Mouse (Mus musculus) macrophage (primary cell): ENCODE results near the gene Gabbr2. TPM values are rescaled to one million over a fixed set of nuclear protein-coding genes. Genes with fewer than 3 reads are reported as not detected.

Experiments used
- H3K27ac ChIP-seq: fragments of 350-480 bp; formaldehyde crosslinking; 2 replicates; pipeline ENCODE4 v1.9.0; 2021
- H3K36me3 ChIP-seq: fragments of 350-480 bp; formaldehyde crosslinking; 2 replicates; pipeline ENCODE4 v1.9.0; 2021; ENCODE audit errors: inconsistent target
- H3K4me3 ChIP-seq: fragments of 350-480 bp; formaldehyde crosslinking; 2 replicates; pipeline ENCODE4 v1.9.0; 2021; ENCODE audit errors: inconsistent target
- H3K79me2 ChIP-seq: fragments of 350-480 bp; formaldehyde crosslinking; 2 replicates; pipeline ENCODE4 v1.9.0; 2021; ENCODE audit errors: inconsistent target
- WGBS: methylation state at CpG from one replicate; pipeline ENCODE4 v1.1.7; 2026; ENCODE audit warnings: inconsistent platforms; ENCODE audit not compliant: missing documents; 5-methylcytosine and 5-hydroxymethylcytosine counted together
- polyA plus RNA-seq: library from polyadenylated mRNA; stranded (reverse); fragments of 250-400 nt; gene quantifications from 3 replicates; pipeline ENCODE4 v1.2.4, GENCODE M21; 2018; ENCODE audit warnings: inconsistent platforms
- total RNA-seq, 78 experiments: library from RNA; depleted of rRNA; stranded (reverse); fragments of 250-400 nt; gene quantifications; 1 replicate in 9 of 78; 2 replicates in 24 of 78; 3 replicates in 43 of 78; 4 replicates in 2 of 78; pipeline ENCODE4 v1.2.4; 2018; ENCODE audit warnings: inconsistent platforms in 56 of 78

The Gabbr2 gene
- under 1 TPM in 5 of 26 experiments, not detected in 21; 0.08 to 0.98 (median 0.20) TPM for total RNA-seq (2018; cell fraction: chromatin; rRNA removed)
- under 1 TPM in 13 of 26 experiments, not detected in 13; 0.09 to 0.26 (median 0.10) TPM for total RNA-seq (2018; cell fraction: cytosol; rRNA removed)
- total RNA-seq (2018; cell fraction: nucleus; rRNA removed) = under 1 TPM in 8 of 26 experiments, not detected in 18; 0.16 to 0.45 (median 0.21) TPM
- polyA plus RNA-seq = 0.07 to 0.31 TPM (median 0.10 TPM) in 3 replicates

- no peak within 1 kb of the TSS for H3K27ac ChIP-seq
- 4% methylated on average over 95 of the region's 134 CpGs for WGBS
- H3K79me2 ChIP-seq = no peaks in the 10 kb centered on the region
- no peaks in the 10 kb centered on the region for H3K36me3 ChIP-seq
- H3K4me3 ChIP-seq = no peak within 1 kb of the TSS
These were observed at the start of gene Gabbr2 for GRCm38 (mm10) chr4:46991016-46991958. Gene Gabbr2, minus strand, starts transcription at chr4:46991873.

- H3K36me3 ChIP-seq = no peaks in the 10 kb centered on the region
- H3K79me2 ChIP-seq = no peaks in the 10 kb centered on the region
- H3K4me3 ChIP-seq = no peak overlapping the region
- WGBS = 91% methylated on average over 10 of the region's 10 CpGs
- H3K27ac ChIP-seq = no peak overlapping the region
These were observed 47.9 kb upstream of the Gabbr2 start for GRCm38 (mm10) chr4:47039586-47039985.

GRCm38 (mm10) chr4:47037321-47037657 is 45.6 kb upstream of the Gabbr2 start:
- WGBS = 14% methylated on average over 5 of the region's 5 CpGs
- no peak overlapping the region for H3K27ac ChIP-seq
- no peaks in the 10 kb centered on the region for H3K79me2 ChIP-seq
- no peaks in the 10 kb centered on the region for H3K36me3 ChIP-seq
- no peak overlapping the region for H3K4me3 ChIP-seq

- 74% methylated on average over 13 of the region's 13 CpGs for WGBS
- no peak overlapping the region for H3K4me3 ChIP-seq
- H3K27ac ChIP-seq = no peak overlapping the region
- H3K79me2 ChIP-seq = no peaks in the 10 kb centered on the region
- H3K36me3 ChIP-seq = no peaks in the 10 kb centered on the region
These were observed 45.0 kb upstream of the Gabbr2 start for GRCm38 (mm10) chr4:47036486-47037320.

- WGBS = 92% methylated on average over 14 of the region's 14 CpGs
- H3K36me3 ChIP-seq = no peaks in the 10 kb centered on the region
- no peak overlapping the region for H3K4me3 ChIP-seq
- no peak overlapping the region for H3K27ac ChIP-seq
- no peaks in the 10 kb centered on the region for H3K79me2 ChIP-seq
These were observed 43.9 kb upstream of the Gabbr2 start for GRCm38 (mm10) chr4:47035536-47035935.

GRCm38 (mm10) chr4:47032171-47032570 is 40.5 kb upstream of the Gabbr2 start:
- Histone ChIP-seq H3K27ac (no peak overlapping the region), H3K4me3 (no peak overlapping the region), H3K36me3 (no peaks in the 10 kb centered on the region), H3K79me2 (no peaks in the 10 kb centered on the region)
- 95% methylated on average over 8 of the region's 8 CpGs for WGBS

GRCm38 (mm10) chr4:47028791-47029190 is 37.1 kb upstream of the Gabbr2 start:
- Histone ChIP-seq H3K4me3 (no peak overlapping the region), H3K27ac (no peak overlapping the region), H3K79me2 (no peaks in the 10 kb centered on the region), H3K36me3 (no peaks in the 10 kb centered on the region)
- 87% methylated on average over 5 of the region's 5 CpGs for WGBS

- Histone ChIP-seq H3K79me2 (no peaks in the 10 kb centered on the region), H3K4me3 (no peak overlapping the region), H3K27ac (no peak overlapping the region), H3K36me3 (no peaks in the 10 kb centered on the region)
- WGBS = 100% methylated on average over 6 of the region's 6 CpGs
These were observed 32.3 kb upstream of the Gabbr2 start for GRCm38 (mm10) chr4:47023949-47024348.

GRCm38 (mm10) chr4:47022804-47023603 is 31.3 kb upstream of the Gabbr2 start:
- Histone ChIP-seq H3K79me2 (no peaks in the 10 kb centered on the region), H3K27ac (no peak overlapping the region), H3K4me3 (no peak overlapping the region), H3K36me3 (no peaks in the 10 kb centered on the region)
- 71% methylated on average over 8 of the region's 10 CpGs for WGBS

GRCm38 (mm10) chr4:47020563-47020962 is 28.9 kb upstream of the Gabbr2 start:
- no peak overlapping the region for H3K4me3 ChIP-seq
- H3K79me2 ChIP-seq = no peaks in the 10 kb centered on the region
- WGBS = 7% methylated on average over 5 of the region's 5 CpGs
- no peaks in the 10 kb centered on the region for H3K36me3 ChIP-seq
- no peak overlapping the region for H3K27ac ChIP-seq

GRCm38 (mm10) chr4:47015156-47015555 is 23.5 kb upstream of the Gabbr2 start:
- 36% methylated on average over 3 of the region's 3 CpGs for WGBS
- H3K27ac ChIP-seq = peak overlapping the region; percentile 10
- no peak overlapping the region for H3K4me3 ChIP-seq
- no peaks in the 10 kb centered on the region for H3K79me2 ChIP-seq
- H3K36me3 ChIP-seq = no peaks in the 10 kb centered on the region

- Histone ChIP-seq H3K27ac (no peak overlapping the region), H3K36me3 (no peaks in the 10 kb centered on the region), H3K4me3 (no peak overlapping the region), H3K79me2 (no peaks in the 10 kb centered on the region)
- WGBS = 93% methylated on average over 10 of the region's 10 CpGs
These were observed 20.8 kb upstream of the Gabbr2 start for GRCm38 (mm10) chr4:47012476-47012875.

GRCm38 (mm10) chr4:47010400-47011231 is 18.9 kb upstream of the Gabbr2 start:
- Histone ChIP-seq H3K79me2 (no peaks in the 10 kb centered on the region), H3K27ac (peak overlapping the region; percentile 85), H3K36me3 (no peaks in the 10 kb centered on the region), H3K4me3 (peak overlapping the region; percentile 24)
- 10% methylated on average over 12 of the region's 12 CpGs for WGBS
